Mouse (Mus musculus): ENCODE measurements around the gene Rcan1. TPM values are rescaled to one million over a fixed set of nuclear protein-coding genes. Genes with fewer than 3 reads are reported as not detected.
A peak's percentile ranks its signal among the peaks of the same experiment; 100 is the strongest.

Rcan1 gene
- polyA plus RNA-seq, 1 experiment from 2014 or later, result 34.6 TPM

DNA sequence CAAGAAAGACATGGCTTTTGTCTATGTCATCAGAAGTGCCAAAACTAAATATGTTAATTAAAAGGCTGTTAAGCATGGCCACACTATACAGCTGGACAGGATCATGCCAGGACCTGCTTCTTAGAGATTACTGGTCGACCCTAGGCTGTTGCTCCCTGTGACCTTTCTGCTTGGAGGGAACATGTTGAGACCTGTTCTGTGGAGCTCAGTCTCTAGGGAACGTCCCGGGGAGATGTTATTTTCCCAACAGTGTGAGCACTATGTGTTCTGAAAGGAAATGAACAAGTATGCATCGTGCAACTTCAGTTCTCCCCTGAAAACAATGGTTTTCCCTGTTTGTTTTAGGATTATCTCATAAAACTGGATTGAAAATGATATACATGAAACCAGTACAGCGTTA, 32.4 kb upstream of the Rcan1 start:
- Histone ChIP-seq H3K36me3 (ENCODE audit: control insufficient read depth, insufficient read depth, low read length) (no peaks in the 10 kb centered on the region), H3K27me3 (replicated peaks; ENCODE audit: control insufficient read depth, insufficient read depth, low read length) (peaks cover 28% of the 10 kb centered on the region), H3K9ac (ENCODE audit: low read depth, low read length) (no peak overlapping the region), H3K4me3 (ENCODE audit: low read depth, low read length) (no peak overlapping the region), H3K9me3 (ENCODE audit: control insufficient read depth, low read length) (no peaks in the 10 kb centered on the region), H3K4me2 (ENCODE audit: low read depth, low read length) (no peak overlapping the region), H3K4me1 (ENCODE audit: control insufficient read depth, insufficient read depth, low read length) (peaks cover 7% of the 10 kb centered on the region; the same call in 1 of the 2 replicates), H3K27ac (replicated peaks; ENCODE audit: low read depth, low read length) (no peak overlapping the region)
- peak; percentile 26 for DNase-seq (ENCODE audit: low spot score)
- 56% methylated on average over 5 of the region's 5 CpGs for WGBS
- ATAC-seq (ENCODE audit: low read depth), result no peak

DNA sequence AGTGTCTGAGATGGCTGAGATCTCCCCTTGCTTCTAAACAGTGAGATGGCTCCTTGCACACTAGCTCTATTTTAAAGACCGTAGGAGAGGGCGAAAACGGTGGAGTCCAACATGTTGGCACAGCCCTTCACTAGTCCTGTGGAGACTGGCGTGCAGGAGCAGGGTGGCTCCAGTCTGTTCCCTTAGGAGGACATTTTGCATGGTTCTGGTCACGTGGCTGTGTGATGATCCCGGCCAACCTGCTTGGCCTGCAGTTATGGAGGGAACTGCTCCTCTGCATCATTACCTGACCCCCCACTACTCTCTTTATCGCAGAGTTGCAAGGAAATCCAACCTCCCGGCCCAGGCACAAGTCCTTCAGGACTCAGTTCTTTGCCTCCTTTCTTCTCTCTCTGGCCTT, 29.9 kb upstream of the Rcan1 start:
- no peak for ATAC-seq (ENCODE audit: low read depth)
- Histone ChIP-seq H3K4me3 (ENCODE audit: low read depth, low read length) (no peak overlapping the region), H3K9ac (ENCODE audit: low read depth, low read length) (no peak overlapping the region), H3K4me2 (ENCODE audit: low read depth, low read length) (no peak overlapping the region), H3K27ac (replicated peaks; ENCODE audit: low read depth, low read length) (no peak overlapping the region), H3K9me3 (ENCODE audit: control insufficient read depth, low read length) (no peaks in the 10 kb centered on the region), H3K27me3 (replicated peaks; ENCODE audit: control insufficient read depth, insufficient read depth, low read length) (peaks cover 41% of the 10 kb centered on the region), H3K4me1 (ENCODE audit: control insufficient read depth, insufficient read depth, low read length) (peaks cover 11% of the 10 kb centered on the region; the same call in 1 of the 2 replicates), H3K36me3 (ENCODE audit: control insufficient read depth, insufficient read depth, low read length) (no peaks in the 10 kb centered on the region)
- no peak for DNase-seq (ENCODE audit: low spot score)
- WGBS, result 70% methylated on average over 8 of the region's 8 CpGs

DNA sequence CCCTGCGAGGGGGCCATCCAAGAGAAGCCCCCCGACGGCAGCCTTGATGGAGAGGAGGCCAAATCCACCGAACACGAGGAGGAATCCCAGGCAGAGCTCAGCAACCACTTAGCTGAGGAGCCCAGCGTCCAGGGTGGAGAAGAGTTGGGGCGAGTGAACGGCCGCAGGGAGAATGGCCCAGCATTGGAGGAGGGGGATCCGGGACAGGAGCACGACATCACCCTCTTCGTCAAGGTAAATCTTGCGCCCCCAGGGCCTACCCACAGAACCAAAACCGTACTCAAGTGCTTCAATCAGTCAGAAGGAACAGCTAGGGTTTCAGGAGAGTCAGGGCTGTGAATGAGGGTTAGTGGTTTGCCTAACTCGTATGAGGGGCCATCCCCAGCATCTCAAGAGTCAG, 28.7 kb upstream of the Rcan1 start:
- Histone ChIP-seq H3K9ac (ENCODE audit: low read depth, low read length) (peak overlapping the region; percentile 45), H3K36me3 (ENCODE audit: control insufficient read depth, insufficient read depth, low read length) (no peaks in the 10 kb centered on the region), H3K27me3 (replicated peaks; ENCODE audit: control insufficient read depth, insufficient read depth, low read length) (peaks cover 41% of the 10 kb centered on the region), H3K4me3 (ENCODE audit: low read depth, low read length) (peak overlapping the region; percentile 43), H3K4me2 (ENCODE audit: low read depth, low read length) (peak overlapping the region; percentile 70), H3K27ac (replicated peaks; ENCODE audit: low read depth, low read length) (no peak overlapping the region), H3K9me3 (ENCODE audit: control insufficient read depth, low read length) (no peaks in the 10 kb centered on the region), H3K4me1 (ENCODE audit: control insufficient read depth, insufficient read depth, low read length) (peaks cover 11% of the 10 kb centered on the region; the same call in 1 of the 2 replicates)
- ATAC-seq (ENCODE audit: low read depth) (no peak), DNase-seq (ENCODE audit: low spot score) (no peak)
- 18% methylated on average over 12 of the region's 15 CpGs for WGBS

DNA sequence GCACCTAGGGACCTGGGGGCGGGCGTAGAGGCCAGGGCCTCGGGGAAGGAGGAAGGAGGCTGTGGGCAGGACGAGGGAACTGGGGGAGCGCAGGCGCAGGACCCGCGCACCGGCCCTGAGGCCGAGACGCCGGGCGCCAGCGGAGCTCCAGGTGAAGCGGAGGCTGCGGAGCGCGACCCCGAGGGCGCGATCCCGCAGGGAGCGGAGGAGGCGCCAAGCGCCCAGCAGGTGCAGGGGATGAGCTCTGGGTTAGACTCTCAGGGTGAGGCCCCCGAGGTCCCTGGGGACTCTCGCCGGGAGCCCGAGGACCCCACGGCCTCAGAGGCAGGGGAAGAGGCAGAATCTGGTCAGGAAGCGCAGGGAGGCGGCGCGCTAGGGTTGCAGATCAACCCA, 27.9 kb upstream of the Rcan1 start:
- WGBS, result 0% methylated on average over 27 of the region's 34 CpGs
- H3K27me3 ChIP-seq (replicated peaks; ENCODE audit: control insufficient read depth, insufficient read depth, low read length), result peaks cover 41% of the 10 kb centered on the region
- H3K9me3 ChIP-seq (ENCODE audit: control insufficient read depth, low read length), result no peaks in the 10 kb centered on the region
- peak overlapping the region; percentile 70 for H3K4me2 ChIP-seq (ENCODE audit: low read depth, low read length)
- no peak overlapping the region for H3K27ac ChIP-seq (replicated peaks; ENCODE audit: low read depth, low read length)
- peak overlapping the region; percentile 43 for H3K4me3 ChIP-seq (ENCODE audit: low read depth, low read length)
- H3K4me1 ChIP-seq (ENCODE audit: control insufficient read depth, insufficient read depth, low read length), result peaks cover 11% of the 10 kb centered on the region; the same call in 1 of the 2 replicates
- DNase-seq (ENCODE audit: low spot score), result no peak
- no peaks in the 10 kb centered on the region for H3K36me3 ChIP-seq (ENCODE audit: control insufficient read depth, insufficient read depth, low read length)
- peak overlapping the region; percentile 45 for H3K9ac ChIP-seq (ENCODE audit: low read depth, low read length)
- peak; percentile 73; the same call in 1 of the 2 replicates for ATAC-seq (ENCODE audit: low read depth)

DNA sequence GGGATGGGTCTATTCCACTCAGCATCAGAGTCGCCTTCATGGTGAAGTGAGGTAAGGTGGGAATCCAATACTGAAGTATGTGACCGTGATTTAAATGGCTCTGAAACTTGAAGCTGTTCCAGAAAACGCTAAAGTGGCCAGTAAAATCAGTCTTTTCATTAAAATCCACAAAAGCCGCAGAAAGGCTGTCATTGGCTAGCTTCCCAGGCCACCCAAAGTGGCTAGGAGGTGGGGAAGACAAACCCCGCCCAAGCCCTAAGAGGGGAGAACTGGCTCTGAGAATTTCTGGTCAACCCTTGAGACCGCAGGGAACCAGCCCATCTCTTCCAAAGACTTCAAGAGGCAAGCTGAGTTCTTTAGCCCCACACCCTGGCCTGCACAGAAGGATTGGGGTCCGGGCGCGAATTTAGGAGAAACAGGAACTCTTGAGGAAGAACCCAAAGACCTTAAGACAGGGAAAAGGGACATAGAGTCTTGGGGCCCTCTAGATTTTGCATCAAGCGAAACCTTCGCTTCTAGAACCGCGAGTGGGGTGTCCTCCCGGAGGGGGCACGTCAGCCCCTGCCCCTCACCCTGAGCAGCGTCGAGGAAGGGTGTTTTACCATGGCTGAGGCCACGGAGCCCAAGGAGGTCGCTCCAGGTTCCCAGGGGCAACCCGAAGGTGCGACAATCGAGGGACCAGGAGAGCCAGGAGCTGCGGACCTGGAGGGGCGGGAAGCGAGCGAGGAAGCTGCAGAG, 27.4 kb upstream of the Rcan1 start:
- peak overlapping the region; percentile 43 for H3K4me3 ChIP-seq (ENCODE audit: low read depth, low read length)
- no peak overlapping the region for H3K27ac ChIP-seq (replicated peaks; ENCODE audit: low read depth, low read length)
- ATAC-seq (ENCODE audit: low read depth), result peak; percentile 51; the same call in 1 of the 2 replicates
- peaks cover 41% of the 10 kb centered on the region for H3K27me3 ChIP-seq (replicated peaks; ENCODE audit: control insufficient read depth, insufficient read depth, low read length)
- H3K36me3 ChIP-seq (ENCODE audit: control insufficient read depth, insufficient read depth, low read length), result no peaks in the 10 kb centered on the region
- H3K4me1 ChIP-seq (ENCODE audit: control insufficient read depth, insufficient read depth, low read length), result peaks cover 11% of the 10 kb centered on the region; the same call in 1 of the 2 replicates
- H3K9ac ChIP-seq (ENCODE audit: low read depth, low read length), result peak overlapping the region; percentile 45
- no peaks in the 10 kb centered on the region for H3K9me3 ChIP-seq (ENCODE audit: control insufficient read depth, low read length)
- WGBS, result 9% methylated on average over 26 of the region's 26 CpGs
- peak overlapping the region; percentile 70 for H3K4me2 ChIP-seq (ENCODE audit: low read depth, low read length)
- DNase-seq (ENCODE audit: low spot score), result peak; percentile 76

DNA sequence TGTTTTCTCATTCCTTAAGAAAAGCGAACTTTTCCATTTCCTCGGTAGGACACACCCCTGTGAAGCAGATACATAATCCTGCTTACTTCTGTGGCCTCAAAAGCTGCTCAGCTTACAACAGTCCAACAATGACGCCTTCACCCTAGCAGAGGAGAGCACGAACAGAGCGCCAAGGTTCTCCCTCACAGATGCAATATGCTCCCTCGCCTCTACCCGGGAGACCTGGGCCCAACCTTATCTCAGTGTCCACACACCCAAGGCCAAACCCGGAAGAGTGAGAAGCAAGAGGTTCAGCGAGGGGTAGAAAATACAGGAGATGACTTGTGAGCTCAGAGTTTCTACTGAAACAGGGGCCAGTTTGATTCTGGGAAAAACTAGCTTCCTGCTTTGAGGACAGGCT, 18.7 kb upstream of the Rcan1 start:
- ATAC-seq (ENCODE audit: low read depth) (peak; percentile 79), DNase-seq (ENCODE audit: low spot score) (peak; percentile 27)
- Histone ChIP-seq H3K27ac (replicated peaks; ENCODE audit: low read depth, low read length) (peak overlapping the region; percentile 18; the same call in 1 of the 2 replicates), H3K4me1 (ENCODE audit: control insufficient read depth, insufficient read depth, low read length) (no peaks in the 10 kb centered on the region), H3K4me2 (ENCODE audit: low read depth, low read length) (no peak overlapping the region), H3K27me3 (replicated peaks; ENCODE audit: control insufficient read depth, insufficient read depth, low read length) (no peaks in the 10 kb centered on the region), H3K9ac (ENCODE audit: low read depth, low read length) (no peak overlapping the region), H3K4me3 (ENCODE audit: low read depth, low read length) (no peak overlapping the region), H3K36me3 (ENCODE audit: control insufficient read depth, insufficient read depth, low read length) (no peaks in the 10 kb centered on the region), H3K9me3 (ENCODE audit: control insufficient read depth, low read length) (no peaks in the 10 kb centered on the region)
- WGBS, result 62% methylated on average over 9 of the region's 9 CpGs

DNA sequence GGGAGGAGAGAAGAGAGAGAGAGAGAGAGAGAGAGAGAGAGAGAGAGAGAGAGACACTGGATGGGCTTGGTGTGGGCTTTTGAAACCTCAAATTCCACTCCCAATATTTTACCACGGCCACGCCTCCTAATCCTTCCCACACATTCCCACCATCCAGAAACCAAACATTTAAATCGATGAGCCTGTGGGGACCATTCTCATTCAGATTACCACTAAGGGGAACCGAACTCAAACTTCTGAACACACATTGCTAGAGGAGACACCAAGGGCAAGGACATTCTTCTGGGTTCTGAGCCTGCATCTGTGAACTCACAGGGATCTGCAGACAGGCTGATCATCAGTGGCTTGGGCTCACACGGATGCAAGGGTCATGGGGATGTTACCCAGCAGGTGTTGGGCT, 17.8 kb upstream of the Rcan1 start:
- no peak overlapping the region for H3K4me3 ChIP-seq (ENCODE audit: low read depth, low read length)
- 86% methylated on average over 5 of the region's 5 CpGs for WGBS
- no peak overlapping the region; the same call in 1 of the 2 replicates for H3K27ac ChIP-seq (replicated peaks; ENCODE audit: low read depth, low read length)
- ATAC-seq (ENCODE audit: low read depth) (no peak), DNase-seq (ENCODE audit: low spot score) (no peak)
- no peaks in the 10 kb centered on the region for H3K36me3 ChIP-seq (ENCODE audit: control insufficient read depth, insufficient read depth, low read length)
- H3K9me3 ChIP-seq (ENCODE audit: control insufficient read depth, low read length), result no peaks in the 10 kb centered on the region
- no peak overlapping the region for H3K4me2 ChIP-seq (ENCODE audit: low read depth, low read length)
- no peaks in the 10 kb centered on the region for H3K27me3 ChIP-seq (replicated peaks; ENCODE audit: control insufficient read depth, insufficient read depth, low read length)
- no peaks in the 10 kb centered on the region for H3K4me1 ChIP-seq (ENCODE audit: control insufficient read depth, insufficient read depth, low read length)
- H3K9ac ChIP-seq (ENCODE audit: low read depth, low read length), result no peak overlapping the region

DNA sequence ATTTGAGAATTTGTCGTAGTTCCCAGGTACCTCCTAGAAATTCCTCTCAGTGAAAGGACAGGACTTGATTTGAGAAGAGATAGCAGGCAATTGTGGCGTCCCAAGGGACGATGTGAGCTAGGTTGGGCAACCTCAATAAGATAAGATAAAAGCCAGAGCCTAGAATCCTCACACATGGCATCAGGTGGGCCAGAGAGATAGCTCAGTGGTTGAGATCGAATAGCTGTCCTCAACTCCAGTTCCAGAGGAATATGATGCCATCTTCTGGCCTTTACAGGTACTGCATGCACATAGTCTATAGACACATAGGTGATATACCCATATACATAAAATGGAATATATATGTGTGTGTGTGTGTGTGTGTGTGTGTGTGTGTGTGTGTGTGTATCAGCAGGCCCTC, 16.8 kb upstream of the Rcan1 start:
- Histone ChIP-seq H3K4me3 (ENCODE audit: low read depth, low read length) (no peak overlapping the region), H3K27ac (replicated peaks; ENCODE audit: low read depth, low read length) (no peak overlapping the region), H3K4me1 (ENCODE audit: control insufficient read depth, insufficient read depth, low read length) (no peaks in the 10 kb centered on the region), H3K9me3 (ENCODE audit: control insufficient read depth, low read length) (no peaks in the 10 kb centered on the region), H3K9ac (ENCODE audit: low read depth, low read length) (no peak overlapping the region), H3K4me2 (ENCODE audit: low read depth, low read length) (no peak overlapping the region), H3K27me3 (replicated peaks; ENCODE audit: control insufficient read depth, insufficient read depth, low read length) (no peaks in the 10 kb centered on the region), H3K36me3 (ENCODE audit: control insufficient read depth, insufficient read depth, low read length) (no peaks in the 10 kb centered on the region)
- WGBS, result 56% methylated on average over 4 of the region's 4 CpGs
- no peak for ATAC-seq (ENCODE audit: low read depth)
- no peak for DNase-seq (ENCODE audit: low spot score)

DNA sequence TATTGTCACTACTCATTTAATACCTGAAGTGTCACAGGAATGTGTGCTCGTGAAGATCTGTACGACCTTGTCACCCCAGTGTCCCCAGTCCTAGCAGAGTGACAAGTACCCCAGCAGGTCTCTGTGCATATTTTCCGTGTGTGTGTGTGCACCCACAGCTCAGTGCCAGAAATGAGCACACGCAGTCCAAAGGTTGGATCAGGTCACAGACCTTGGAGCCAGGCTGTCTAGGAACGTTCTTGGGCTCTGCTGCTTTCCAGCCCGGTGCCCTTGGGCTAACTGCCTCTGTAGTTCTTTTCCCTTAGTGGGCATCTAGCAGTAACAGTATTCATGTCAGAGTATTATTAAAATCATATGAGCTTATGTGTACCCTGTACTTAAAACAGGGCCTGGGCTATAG, 16.4 kb upstream of the Rcan1 start:
- no peak overlapping the region for H3K4me3 ChIP-seq (ENCODE audit: low read depth, low read length)
- H3K36me3 ChIP-seq (ENCODE audit: control insufficient read depth, insufficient read depth, low read length), result no peaks in the 10 kb centered on the region
- H3K4me1 ChIP-seq (ENCODE audit: control insufficient read depth, insufficient read depth, low read length), result no peaks in the 10 kb centered on the region
- H3K4me2 ChIP-seq (ENCODE audit: low read depth, low read length), result no peak overlapping the region
- ATAC-seq (ENCODE audit: low read depth) (no peak), DNase-seq (ENCODE audit: low spot score) (no peak)
- no peaks in the 10 kb centered on the region for H3K27me3 ChIP-seq (replicated peaks; ENCODE audit: control insufficient read depth, insufficient read depth, low read length)
- H3K9ac ChIP-seq (ENCODE audit: low read depth, low read length), result no peak overlapping the region
- H3K9me3 ChIP-seq (ENCODE audit: control insufficient read depth, low read length), result no peaks in the 10 kb centered on the region
- 77% methylated on average over 6 of the region's 6 CpGs for WGBS
- H3K27ac ChIP-seq (replicated peaks; ENCODE audit: low read depth, low read length), result no peak overlapping the region
